Mouse (Mus musculus) gastrocnemius, postnatal 10 days (tissue): Measurements from ENCODE around the gene Mup11. TPM values are rescaled to one million over a fixed set of nuclear protein-coding genes. Genes with fewer than 3 reads are reported as not detected.
"Not testable (repeated sequence)": the region's sequence is repeated elsewhere in the genome, so short reads cannot be mapped to it uniquely, and the experiment has no call there.

Source experiments
- DNase-seq: peaks from one replicate; pipeline ENCODE4 v3.0.0; 2021; ENCODE audit warnings: mixed read lengths
- long read RNA-seq, 2 experiments: library from polyadenylated mRNA; stranded (forward); transcript quantifications; one replicate each; pipeline ENCODE4 v2.0.0; 2021
- total RNA-seq, 2 experiments: library from RNA; stranded (reverse); gene quantifications; 2 replicates each; pipeline ENCODE4 v1.2.3; 2021

The Mup11 gene
- total RNA-seq, result not detected
- long read RNA-seq, experiment 1, result 0 reads
- long read RNA-seq, experiment 2, result 0 reads

DNA sequence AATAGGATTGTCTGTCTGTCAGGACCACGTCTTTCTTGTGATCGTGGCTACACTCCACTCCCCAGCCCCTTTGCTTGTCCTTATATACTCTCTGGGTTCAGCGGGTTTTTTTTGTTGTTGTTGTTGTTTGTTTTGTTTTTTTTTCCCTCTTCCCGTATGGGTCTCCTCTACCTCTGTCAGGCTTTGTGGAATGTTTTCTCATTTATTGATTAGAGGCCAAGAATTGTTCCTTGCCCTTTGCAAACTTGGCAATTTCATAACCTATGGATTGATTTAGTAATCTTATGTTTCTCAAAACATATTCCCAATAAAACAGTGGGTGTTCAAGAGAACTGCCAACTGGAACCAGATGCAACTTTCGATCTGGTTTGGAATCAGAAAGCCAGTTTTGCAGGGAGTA, at the start of gene Mup11:
Gene Mup11 (minus strand): TSS at position 101 of the 400 bp plus-strand sequence.
- not testable (repeated sequence) for DNase-seq

Other genes starting within 250 kb of the Mup11 start
- not detected for gene Mup9, start 240.5 kb downstream of the Mup11 start, total RNA-seq
- gene Mup1, start 160.5 kb downstream of the Mup11 start, total RNA-seq, result not detected
- gene Mup10, start 80.2 kb downstream of the Mup11 start, total RNA-seq, result not detected
- not detected for gene Mup12, start 78.9 kb upstream of the Mup11 start, total RNA-seq
- not detected for gene Mup22, start 159.1 kb upstream of the Mup11 start, total RNA-seq